Mouse (Mus musculus) telencephalon, adult 2 months (tissue): ENCODE results near the gene Bmp2k.
"Not testable (repeated sequence)": the region's sequence is repeated elsewhere in the genome, so short reads cannot be mapped to it uniquely, and the experiment has no call there.

Source experiments
- DNase-seq: peaks from one replicate; pipeline ENCODE4 v3.0.0-alpha.2; 2011; ENCODE audit warnings: low read depth, low spot score

The Bmp2k gene

DNA sequence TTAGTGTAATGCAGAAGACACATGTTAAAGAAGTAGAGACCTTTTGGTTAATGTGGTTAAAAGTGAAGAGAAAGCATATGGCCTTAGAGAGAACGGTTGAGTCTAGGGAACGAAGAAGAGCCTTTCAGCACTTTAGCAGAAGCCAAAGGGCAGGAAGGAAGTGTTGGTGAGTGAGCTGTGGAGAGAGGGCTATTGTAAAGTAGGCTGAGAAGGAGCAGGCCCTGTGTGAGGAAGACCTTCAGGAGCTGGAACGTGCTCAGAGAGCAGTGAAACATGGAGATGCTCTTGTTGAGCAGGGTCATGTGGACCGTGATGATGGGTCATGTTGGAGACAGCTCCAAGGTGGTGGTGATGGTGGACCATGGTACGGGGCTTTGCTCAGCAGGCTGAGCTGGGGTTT lies 4.8 kb downstream of the Bmp2k start:
- no peak for DNase-seq

GRCm38 (mm10) chr5:97002937-97003336 lies 5.4 kb downstream of the Bmp2k start:
- no peak for DNase-seq

DNA sequence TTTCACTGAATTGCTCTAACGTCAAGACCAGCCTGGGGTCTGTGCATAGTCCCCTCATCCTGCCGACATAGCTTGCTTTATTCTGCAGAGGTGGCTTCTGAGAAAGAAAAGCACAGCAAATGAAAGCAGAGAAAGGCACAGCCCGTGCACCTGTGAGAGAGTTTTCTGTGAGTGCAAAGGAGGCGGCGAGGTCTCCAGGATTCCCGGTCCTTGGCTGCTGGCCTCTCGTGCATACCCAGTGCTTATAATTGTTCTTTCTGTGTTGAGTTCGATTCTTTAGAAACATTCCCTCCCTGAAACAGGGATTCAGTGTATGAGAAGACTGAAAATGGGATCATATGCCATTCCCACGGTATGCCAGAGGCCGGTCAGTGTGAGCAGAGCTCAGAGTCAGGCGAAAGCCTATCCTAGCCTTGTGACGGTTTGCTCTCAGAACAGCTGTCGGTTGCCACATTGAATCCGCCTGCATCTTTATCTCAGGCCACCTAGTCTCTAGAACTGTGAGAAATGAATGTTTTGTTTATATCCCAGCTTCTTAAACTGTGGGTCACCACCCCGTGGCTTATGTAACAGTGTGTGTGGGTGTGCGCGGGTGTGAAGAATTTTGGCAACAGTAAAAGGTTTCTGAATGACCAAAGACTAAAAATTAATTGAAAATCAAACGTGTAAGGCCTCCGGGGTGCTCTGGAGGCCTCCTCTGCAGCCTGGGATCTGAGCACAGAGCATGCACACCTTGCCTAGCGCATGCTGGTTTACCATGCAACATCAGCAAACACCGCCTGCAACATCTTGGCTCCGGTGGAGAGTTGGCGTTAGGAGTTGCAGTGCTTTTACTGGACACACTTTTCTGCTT lies 6.9 kb downstream of the Bmp2k start:
- DNase-seq, result no peak

- no peak for DNase-seq
These were observed 8.4 kb downstream of the Bmp2k start for GRCm38 (mm10) chr5:97005891-97006290.

DNA sequence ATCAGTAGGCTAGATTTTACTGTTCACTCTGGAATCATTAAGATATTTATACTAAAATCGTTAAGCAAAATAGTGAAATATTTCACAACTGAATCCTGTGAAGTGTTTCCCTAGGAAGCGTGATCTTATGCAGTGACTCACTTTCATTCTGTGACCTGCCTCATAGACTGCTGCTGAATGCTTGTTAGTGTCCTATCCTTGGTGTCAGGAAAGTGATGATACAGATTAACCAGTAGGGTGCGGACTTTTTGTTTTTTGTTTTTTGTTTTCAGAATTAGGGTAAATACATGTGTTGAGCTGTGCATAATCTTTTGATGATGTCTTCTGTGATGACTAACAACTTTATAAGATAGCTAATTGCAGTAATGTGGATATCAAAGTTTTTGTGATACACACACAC lies 9.4 kb downstream of the Bmp2k start:
- no peak for DNase-seq

DNA sequence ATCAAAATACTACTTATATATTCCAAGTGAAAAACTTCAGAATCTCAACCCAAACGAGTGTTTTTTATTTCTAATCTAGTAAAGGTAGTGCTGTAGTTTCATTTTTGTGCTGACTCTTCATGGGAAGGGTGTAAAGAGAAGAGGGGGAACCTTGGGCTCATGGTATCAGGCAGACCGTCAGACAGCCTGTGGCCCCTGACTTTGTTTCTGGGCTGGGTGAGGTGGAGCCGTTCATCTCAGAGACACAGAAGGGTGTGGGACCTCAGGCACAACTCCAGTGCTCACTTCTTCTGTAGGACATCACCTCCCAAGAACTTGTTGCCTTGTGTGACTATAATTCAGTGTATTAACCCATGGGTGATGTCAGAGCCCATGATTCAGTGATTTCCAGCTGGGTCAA lies 10.0 kb downstream of the Bmp2k start:
- DNase-seq, result no peak

DNA sequence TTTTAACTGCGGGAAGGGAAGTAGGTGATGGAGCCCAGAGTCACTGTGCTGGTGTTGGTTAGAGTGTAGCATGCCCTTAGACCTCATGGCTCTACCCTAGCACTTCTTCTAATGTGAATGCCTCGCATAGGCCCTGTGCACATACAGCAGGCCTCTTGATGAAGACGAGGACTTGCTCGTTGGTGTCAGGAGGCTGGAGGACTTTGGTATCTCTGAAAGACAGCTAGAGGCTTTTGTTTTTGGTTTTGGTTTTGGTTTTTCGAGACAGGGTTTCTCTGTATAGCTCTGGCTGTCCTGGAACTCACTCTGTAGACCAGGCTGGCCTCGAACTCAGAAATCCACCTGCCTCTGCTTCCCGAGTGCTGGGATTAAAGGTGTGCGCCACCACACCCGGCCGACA lies 11.7 kb downstream of the Bmp2k start:
- DNase-seq, result not testable (repeated sequence)

DNA sequence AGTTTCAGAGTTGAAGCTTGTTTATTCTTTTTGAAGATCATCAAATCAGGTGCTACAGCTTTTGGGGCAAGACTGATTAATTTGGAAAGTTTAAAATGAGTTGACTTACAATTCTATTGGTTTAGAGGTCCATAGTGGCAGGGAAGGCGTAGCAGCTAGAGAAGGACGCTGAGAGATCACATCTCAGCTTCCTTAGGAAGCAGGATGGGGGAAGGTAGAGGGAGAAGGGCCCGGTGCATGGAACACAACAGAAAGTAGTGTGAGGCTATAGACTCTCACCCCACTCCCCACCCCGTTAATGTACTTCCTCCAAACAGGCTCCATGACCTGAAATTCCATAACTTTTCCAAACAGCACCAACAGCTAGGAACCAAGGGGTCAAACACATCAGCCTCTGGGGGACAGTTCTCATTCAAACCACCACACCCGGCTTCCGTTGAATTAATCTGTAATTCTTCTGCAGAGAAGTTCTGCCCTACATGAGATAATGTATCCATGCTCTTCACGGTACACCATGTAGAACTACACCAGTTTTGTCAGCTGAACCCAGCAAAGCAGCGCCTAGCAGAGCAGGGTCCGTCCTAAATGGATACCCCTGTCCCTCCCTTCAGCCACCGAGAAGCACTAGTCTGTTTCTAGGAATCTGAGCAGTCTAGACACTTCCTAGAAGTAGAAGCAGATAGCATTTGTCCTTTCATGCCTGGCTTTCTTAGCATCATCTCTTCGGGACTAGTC lies 12.3 kb downstream of the Bmp2k start:
- DNase-seq, result no peak

GRCm38 (mm10) chr5:97015781-97016508 lies 18.5 kb downstream of the Bmp2k start:
- no peak for DNase-seq

DNA sequence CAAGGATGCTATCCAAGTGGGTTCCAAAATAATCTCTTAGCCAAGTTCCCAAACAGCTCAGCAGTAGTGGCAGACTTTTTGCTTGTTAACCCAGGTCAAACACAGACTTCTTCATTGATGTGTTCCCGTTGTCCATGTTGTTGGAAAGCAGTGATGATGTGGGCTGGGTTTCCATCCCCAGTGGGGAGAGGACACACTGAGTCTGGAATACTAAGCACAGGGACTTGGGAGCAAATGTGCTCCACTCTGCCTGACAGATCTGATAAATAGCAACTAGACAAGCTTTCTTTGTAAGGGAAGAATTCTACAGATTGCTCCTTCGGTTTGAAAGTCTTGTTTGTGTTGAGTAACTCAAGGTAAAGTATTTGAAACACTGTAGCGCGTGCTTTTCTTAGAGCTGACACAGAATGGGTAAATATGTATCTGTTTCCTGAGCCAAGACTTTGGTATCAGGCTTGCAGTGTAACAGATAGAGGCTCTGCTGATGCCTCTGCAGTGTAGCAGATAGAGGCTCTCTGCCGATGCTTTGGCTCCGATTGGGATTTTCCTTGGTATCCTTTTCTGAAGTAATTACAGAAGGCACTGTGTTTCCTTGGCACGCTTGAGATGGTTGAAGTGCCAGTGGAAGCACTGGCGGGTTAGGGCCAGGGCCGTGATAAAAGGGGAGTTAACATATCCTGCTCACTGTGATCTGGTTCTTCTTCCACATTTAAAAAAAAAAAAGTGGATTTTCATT lies 19.5 kb downstream of the Bmp2k start:
- no peak for DNase-seq

DNA sequence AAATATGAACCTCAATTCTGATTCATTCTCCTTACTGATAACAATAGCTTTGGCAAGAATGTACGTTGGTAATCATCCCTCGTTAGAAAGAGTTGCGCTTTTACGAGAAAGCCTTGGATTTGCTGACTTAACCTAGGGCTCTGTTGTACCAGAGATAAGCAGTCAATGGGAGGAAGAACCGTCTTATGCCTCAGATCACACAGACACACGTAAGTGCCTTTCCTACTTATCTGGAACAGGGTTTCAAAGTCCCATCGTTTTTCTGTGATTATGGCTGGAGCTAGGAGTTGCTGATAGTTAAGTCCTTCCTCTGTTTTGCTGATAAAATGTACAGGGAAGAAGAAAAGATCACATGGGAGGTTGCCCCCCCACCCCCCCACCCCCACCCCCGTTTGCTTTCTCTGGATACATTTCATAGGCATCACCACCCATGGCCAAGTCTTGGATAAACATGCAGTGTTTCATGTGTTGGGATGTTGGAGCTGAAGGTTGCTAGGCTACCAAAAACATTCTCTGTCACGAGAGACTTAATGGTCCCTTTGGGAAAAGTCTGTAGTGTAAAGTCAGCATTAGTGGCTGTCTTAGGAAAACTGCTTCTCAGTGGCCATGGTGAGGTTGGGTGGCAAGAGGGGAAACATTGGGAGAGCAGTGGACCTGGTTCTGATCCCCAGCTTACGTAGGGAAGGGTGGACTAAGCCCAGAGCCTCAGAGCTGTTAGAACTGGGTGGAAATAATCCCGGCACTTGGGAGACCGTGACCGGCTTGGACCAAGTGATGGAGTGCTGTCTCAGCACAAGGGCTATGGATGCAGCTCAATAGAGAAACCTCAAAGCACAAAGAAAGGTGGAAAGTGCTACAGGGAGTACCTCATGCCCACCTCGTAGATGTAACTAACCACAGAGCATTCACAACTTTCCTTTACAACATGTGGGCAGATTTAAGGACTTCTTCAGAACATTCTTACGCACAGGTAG lies 25.1 kb downstream of the Bmp2k start:
- DNase-seq, result no peak

- no peak for DNase-seq
These were observed 27.3 kb downstream of the Bmp2k start for GRCm38 (mm10) chr5:97024834-97025233.

- no peak for DNase-seq
These were observed 28.2 kb downstream of the Bmp2k start for GRCm38 (mm10) chr5:97025650-97026049.

- no peak for DNase-seq
These were observed 30.5 kb downstream of the Bmp2k start for GRCm38 (mm10) chr5:97028004-97028403.

DNA sequence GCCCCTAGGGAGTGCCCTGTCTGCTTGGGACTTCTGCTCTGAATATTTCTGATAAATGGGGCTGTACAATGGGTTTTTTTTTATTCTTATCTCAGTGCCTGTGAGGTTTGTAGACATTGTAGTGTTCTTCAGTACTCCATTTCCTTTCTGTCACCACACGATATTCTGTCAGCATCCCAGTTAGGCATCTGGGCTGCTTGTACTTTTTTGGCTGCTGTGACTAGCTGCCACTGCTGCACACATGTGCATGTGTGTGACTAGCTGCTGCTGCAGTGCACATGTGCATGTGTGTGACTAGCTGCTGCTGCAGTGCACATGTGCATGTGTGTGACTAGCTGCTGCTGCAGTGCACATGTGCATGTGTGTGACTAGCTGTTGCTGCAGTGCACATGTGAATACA lies 31.4 kb downstream of the Bmp2k start:
- not testable (repeated sequence) for DNase-seq

DNA sequence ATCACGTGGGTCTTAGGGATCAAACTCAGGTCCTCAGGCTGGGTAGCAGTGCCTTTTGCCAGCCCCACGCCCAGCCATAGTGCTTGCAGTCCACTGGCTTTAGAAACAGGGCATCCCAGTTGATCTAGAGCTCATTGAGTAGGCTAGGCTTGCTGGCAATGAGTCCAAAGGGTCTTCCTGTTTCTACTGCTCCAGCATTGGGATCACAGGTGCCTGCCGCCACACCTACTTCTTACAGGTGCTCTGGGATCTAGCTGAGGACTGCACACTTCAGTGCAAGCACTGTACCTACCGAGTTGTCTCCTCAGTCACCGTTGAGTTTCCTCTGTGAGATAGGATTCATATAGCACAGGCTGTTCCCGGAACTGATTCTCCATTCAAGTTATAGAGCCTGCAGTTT lies 34.3 kb downstream of the Bmp2k start:
- DNase-seq, result no peak

- DNase-seq, result no peak
These were observed 47.8 kb downstream of the Bmp2k start for GRCm38 (mm10) chr5:97045260-97045659.

DNA sequence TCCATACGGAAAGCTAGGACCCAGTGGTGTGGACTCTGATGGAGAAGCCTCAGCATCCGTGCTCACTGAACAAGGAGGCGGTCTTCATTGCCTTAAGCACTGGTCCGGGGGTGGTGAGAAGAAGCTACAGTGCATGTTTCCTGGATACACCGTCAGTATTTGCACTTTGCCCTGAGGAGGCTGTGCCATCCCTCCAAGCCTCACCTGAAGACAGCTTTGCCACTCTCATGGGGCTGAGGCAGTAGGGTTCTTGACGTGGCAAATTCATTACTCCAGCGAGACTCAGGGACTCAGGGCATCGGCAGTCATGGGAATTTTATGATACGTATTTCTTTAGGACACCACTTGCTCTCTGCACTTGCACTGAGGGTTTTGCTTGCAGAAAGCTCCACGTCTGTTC lies 49.2 kb downstream of the Bmp2k start:
- DNase-seq, result no peak

- DNase-seq, result no peak
These were observed 51.4 kb downstream of the Bmp2k start for GRCm38 (mm10) chr5:97048905-97049304.

DNA sequence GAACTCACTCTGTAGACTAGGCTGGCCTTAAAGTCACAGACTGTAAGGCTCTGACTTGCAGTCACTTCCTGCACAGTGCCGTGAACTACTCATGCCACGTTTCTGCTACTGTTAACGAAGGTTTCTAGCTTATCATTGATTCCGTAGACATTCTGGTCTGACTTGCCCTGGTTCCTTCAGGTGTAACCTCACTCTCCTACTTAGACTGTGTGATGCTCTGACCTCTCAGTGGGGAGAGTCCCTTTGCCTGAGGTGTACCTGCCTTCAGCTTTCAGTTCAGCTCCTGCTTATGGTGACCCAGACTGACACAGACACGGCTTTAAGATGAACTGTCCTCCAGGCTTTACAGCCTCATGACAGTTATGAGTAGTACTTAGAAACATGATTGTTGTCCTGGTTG lies 56.7 kb downstream of the Bmp2k start:
- DNase-seq, result no peak

DNA sequence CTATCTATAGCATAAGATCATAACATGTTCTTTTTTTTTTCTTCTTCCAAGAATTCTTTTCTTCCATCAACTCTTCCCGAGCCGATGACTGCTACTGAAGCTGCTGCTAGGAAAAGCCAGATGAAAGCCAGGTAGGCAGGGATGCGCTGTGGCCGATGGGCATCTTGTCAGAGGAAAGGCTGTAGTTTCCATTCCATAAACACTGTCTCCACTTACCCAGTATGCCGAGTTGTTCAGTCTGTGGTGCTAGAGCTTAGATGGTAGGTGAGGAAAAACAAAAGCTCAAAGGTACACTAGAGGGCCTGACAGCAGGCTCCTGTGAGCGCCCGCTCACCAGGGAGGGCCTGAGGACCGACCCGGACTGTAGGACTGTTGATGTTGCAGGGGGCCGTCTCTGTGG lies 57.3 kb downstream of the Bmp2k start:
- no peak for DNase-seq
